Mouse (Mus musculus): Measurements from ENCODE around the gene Zfp874a. TPM values are rescaled to one million over a fixed set of nuclear protein-coding genes. Genes with fewer than 3 reads are reported as not detected.
"Not testable (repeated sequence)": the region's sequence is repeated elsewhere in the genome, so short reads cannot be mapped to it uniquely, and the experiment has no call there.

The Zfp874a gene
- polyA plus RNA-seq, 2 experiments, result 2.7 to 5.3 TPM

GRCm38 (mm10) chr13:67375050-67375911, 76.1 kb downstream of the Zfp874a start, which contains the start of the genes Gm28041 and Zfp456:
Gene Gm28041 (minus strand): TSS chr13:67375733.
Gene Zfp456 (minus strand): TSS chr13:67375810.
- ATAC-seq (ENCODE audit: insufficient read depth) (peak; percentile 93), DNase-seq (ENCODE audit: low read depth in 3 of 3, low spot score in 3 of 3) (peak; percentile 58 to 76 (median 62))
- not testable (repeated sequence) for H3K9me3 ChIP-seq (ENCODE audit: control insufficient read depth, low read length); H3K27me3 ChIP-seq (ENCODE audit: control insufficient read depth, insufficient read depth, low read length); H3K4me1 ChIP-seq (replicated peaks; ENCODE audit: control insufficient read depth in 2 of 2, insufficient read depth in 2 of 2, low read length in 1 of 2); H3K27ac ChIP-seq; H3K36me3 ChIP-seq (replicated peaks; ENCODE audit: control insufficient read depth, insufficient read depth, low read depth)
- Histone ChIP-seq H3K4me3 (ENCODE audit: insufficient read depth in 1 of 2, low read depth in 2 of 2, low read length in 2 of 2) (peak within 1 kb of the TSS; percentile 51 to 82), H3K4me2 (ENCODE audit: low read depth) (peak within 1 kb of the TSS; percentile 60), H3K9ac (replicated peaks) (peak within 1 kb of the TSS; percentile 50)
- WGBS (ENCODE audit: insufficient replicate concordance), result 7% methylated on average over 13 of the region's 15 CpGs

Other genes starting within 250 kb of the Zfp874a start
- 0.27 and 0.49 TPM in 2 replicates for gene Zfp458, start 173.2 kb downstream of the Zfp874a start, polyA plus RNA-seq (2012; rRNA removed)
- gene Zfp458, start 173.2 kb downstream of the Zfp874a start, polyA plus RNA-seq (2014; fragmentation: Nextera tagmentation; extraction: Ambion mirVana), result 0.28 and 0.34 TPM in 2 replicates
- 0.42 and 0.44 TPM in 2 replicates for gene Zfp457, start 145.1 kb downstream of the Zfp874a start, polyA plus RNA-seq (2012; rRNA removed)
- 0.24 TPM in 1 of 2 replicates, not detected in the other for gene Zfp457, start 145.1 kb downstream of the Zfp874a start, polyA plus RNA-seq (2014; fragmentation: Nextera tagmentation; extraction: Ambion mirVana)
- gene Zfp595, start 119.1 kb downstream of the Zfp874a start, polyA plus RNA-seq (2012; rRNA removed), result 0.79 and 1.3 TPM in 2 replicates
- gene Zfp595, start 119.1 kb downstream of the Zfp874a start, polyA plus RNA-seq (2014; fragmentation: Nextera tagmentation; extraction: Ambion mirVana), result 1.1 TPM in 2 replicates
- gene Gm28044, start 91.1 kb downstream of the Zfp874a start, polyA plus RNA-seq (2012; rRNA removed), result not detected in 2 replicates
- gene Gm28044, start 91.1 kb downstream of the Zfp874a start, polyA plus RNA-seq (2014; fragmentation: Nextera tagmentation; extraction: Ambion mirVana), result not detected in 2 replicates
- 0.36 and 0.78 TPM in 2 replicates for gene Zfp953, start 91.0 kb downstream of the Zfp874a start, polyA plus RNA-seq (2012; rRNA removed)
- gene Zfp953, start 91.0 kb downstream of the Zfp874a start, polyA plus RNA-seq (2014; fragmentation: Nextera tagmentation; extraction: Ambion mirVana), result 0.77 and 0.89 TPM in 2 replicates
- 0.10 TPM in 1 of 2 replicates, not detected in the other for gene Gm28041, start 75.9 kb downstream of the Zfp874a start, polyA plus RNA-seq (2012; rRNA removed)
- gene Gm28041, start 75.9 kb downstream of the Zfp874a start, polyA plus RNA-seq (2014; fragmentation: Nextera tagmentation; extraction: Ambion mirVana), result 0.19 and 0.34 TPM in 2 replicates
- 0.19 and 0.22 TPM in 2 replicates for gene Zfp456, start 75.8 kb downstream of the Zfp874a start, polyA plus RNA-seq (2012; rRNA removed)
- gene Zfp456, start 75.8 kb downstream of the Zfp874a start, polyA plus RNA-seq (2014; fragmentation: Nextera tagmentation; extraction: Ambion mirVana), result 0.47 and 0.56 TPM in 2 replicates
- gene Zfp429, start 51.8 kb downstream of the Zfp874a start, polyA plus RNA-seq (2012; rRNA removed), result 0.58 and 1.6 TPM in 2 replicates
- 1.5 and 1.7 TPM in 2 replicates for gene Zfp429, start 51.8 kb downstream of the Zfp874a start, polyA plus RNA-seq (2014; fragmentation: Nextera tagmentation; extraction: Ambion mirVana)
- 0.07 and 0.16 TPM in 2 replicates for gene Zfp459, start 30.2 kb downstream of the Zfp874a start, polyA plus RNA-seq (2012; rRNA removed)
- 0.17 and 0.42 TPM in 2 replicates for gene Zfp459, start 30.2 kb downstream of the Zfp874a start, polyA plus RNA-seq (2014; fragmentation: Nextera tagmentation; extraction: Ambion mirVana)
- gene Zfp874b, start 32.6 kb upstream of the Zfp874a start, polyA plus RNA-seq (2012; rRNA removed), result 1.4 and 2.7 TPM in 2 replicates
- gene Zfp874b, start 32.6 kb upstream of the Zfp874a start, polyA plus RNA-seq (2014; fragmentation: Nextera tagmentation; extraction: Ambion mirVana), result 1.9 and 3.2 TPM in 2 replicates
- 0.65 and 1.1 TPM in 2 replicates for gene Zfp58, start 48.9 kb upstream of the Zfp874a start, polyA plus RNA-seq (2012; rRNA removed)
- 1.6 and 1.7 TPM in 2 replicates for gene Zfp58, start 48.9 kb upstream of the Zfp874a start, polyA plus RNA-seq (2014; fragmentation: Nextera tagmentation; extraction: Ambion mirVana)
- gene Gm26965, start 74.5 kb upstream of the Zfp874a start, polyA plus RNA-seq (2012; rRNA removed), result not detected in 2 replicates
- not detected in 2 replicates for gene Gm26965, start 74.5 kb upstream of the Zfp874a start, polyA plus RNA-seq (2014; fragmentation: Nextera tagmentation; extraction: Ambion mirVana)
- gene Zfp87, start 74.6 kb upstream of the Zfp874a start, polyA plus RNA-seq (2012; rRNA removed), result 4.2 and 5.3 TPM in 2 replicates
- 8.7 and 10.6 TPM in 2 replicates for gene Zfp87, start 74.6 kb upstream of the Zfp874a start, polyA plus RNA-seq (2014; fragmentation: Nextera tagmentation; extraction: Ambion mirVana)
- 1.9 and 2.0 TPM in 2 replicates for gene Zfp748, start 102.2 kb upstream of the Zfp874a start, polyA plus RNA-seq (2012; rRNA removed)
- gene Zfp748, start 102.2 kb upstream of the Zfp874a start, polyA plus RNA-seq (2014; fragmentation: Nextera tagmentation; extraction: Ambion mirVana), result 4.9 and 5.1 TPM in 2 replicates
- gene Zfp729b, start 158.1 kb upstream of the Zfp874a start, polyA plus RNA-seq (2012; rRNA removed), result 0.43 and 0.80 TPM in 2 replicates
- gene Zfp729b, start 158.1 kb upstream of the Zfp874a start, polyA plus RNA-seq (2014; fragmentation: Nextera tagmentation; extraction: Ambion mirVana), result 1.5 and 1.6 TPM in 2 replicates
- gene Gm49345, start 186.1 kb upstream of the Zfp874a start, polyA plus RNA-seq (2012; rRNA removed), result not detected in 2 replicates
- not detected in 2 replicates for gene Gm49345, start 186.1 kb upstream of the Zfp874a start, polyA plus RNA-seq (2014; fragmentation: Nextera tagmentation; extraction: Ambion mirVana)
- 0.49 and 0.77 TPM in 2 replicates for gene Zfp729a, start 186.2 kb upstream of the Zfp874a start, polyA plus RNA-seq (2012; rRNA removed)
- 0.80 and 1.5 TPM in 2 replicates for gene Zfp729a, start 186.2 kb upstream of the Zfp874a start, polyA plus RNA-seq (2014; fragmentation: Nextera tagmentation; extraction: Ambion mirVana)
- gene Zfp738, start 235.4 kb upstream of the Zfp874a start, polyA plus RNA-seq (2012; rRNA removed), result 1.4 and 1.6 TPM in 2 replicates
- 1.8 TPM in 2 replicates for gene Zfp738, start 235.4 kb upstream of the Zfp874a start, polyA plus RNA-seq (2014; fragmentation: Nextera tagmentation; extraction: Ambion mirVana)